Mouse (Mus musculus) liver, embryonic 13.5 days (tissue): ENCODE data around the gene Psme2. TPM values are rescaled to one million over a fixed set of nuclear protein-coding genes. Genes with fewer than 3 reads are reported as not detected.

ENCODE experiments used
- ATAC-seq: fragments of 200-750 bp; cut with Nextera tagmentation; 2 replicates; pipeline ENCODE4 v1.8.0; 2017; ENCODE audit warnings: low read depth, mild to moderate bottlenecking, moderate number of reproducible peaks, moderate library complexity
- DNase-seq: peaks from one replicate; pipeline ENCODE4 v3.0.0; 2022
- H3K27ac ChIP-seq: fragments of 300-500 bp; sonication (generic); 2 replicates; pipeline ENCODE4 v1.5.1; 2015; ENCODE audit warnings: moderate library complexity, mild to moderate bottlenecking, inconsistent platforms
- H3K27me3 ChIP-seq: fragments of 300-500 bp; sonication (generic); 2 replicates; pipeline ENCODE4 v1.6.1; 2015; ENCODE audit warnings: mild to moderate bottlenecking, inconsistent platforms
- H3K36me3 ChIP-seq: fragments of 300-500 bp; sonication (generic); 2 replicates; pipeline ENCODE4 v1.6.1; 2015; ENCODE audit warnings: mild to moderate bottlenecking, inconsistent platforms
- H3K4me1 ChIP-seq: fragments of 300-500 bp; sonication (generic); replicated peaks from 2 replicates; pipeline ENCODE4 v1.6.1; 2015; ENCODE audit warnings: inconsistent platforms
- H3K4me2 ChIP-seq: fragments of 300-500 bp; sonication (generic); 2 replicates; pipeline ENCODE4 v1.6.1; 2015; ENCODE audit warnings: inconsistent platforms, mild to moderate bottlenecking, moderate library complexity
- H3K4me3 ChIP-seq: fragments of 300-500 bp; sonication (generic); replicated peaks from 2 replicates; pipeline ENCODE4 v1.5.1; 2015; ENCODE audit warnings: mild to moderate bottlenecking, inconsistent platforms
- H3K9ac ChIP-seq: fragments of 300-500 bp; sonication (generic); 2 replicates; pipeline ENCODE4 v1.6.1; 2015; ENCODE audit warnings: mild to moderate bottlenecking, inconsistent platforms
- H3K9me3 ChIP-seq: fragments of 300-500 bp; sonication (generic); replicated peaks from 2 replicates; pipeline ENCODE4 v1.6.1; 2016; ENCODE audit warnings: inconsistent platforms
- WGBS: fragments of 180-500 bp; shearing (Covaris S2); methylation state at CpG from one replicate; pipeline ENCODE4 v1.1.7; 2015; ENCODE audit not compliant: insufficient replicate concordance; 5-methylcytosine and 5-hydroxymethylcytosine counted together
- polyA plus RNA-seq: library from polyadenylated mRNA; unstranded; fragments of >200 nt; fragmentation: Nextera tagmentation; extraction: Ambion mirVana; gene quantifications from 2 replicates; pipeline ENCODE4 v1.2.1, GENCODE M21; 2015

Psme2 gene
- polyA plus RNA-seq, 1 experiment from 2014 or later = 202 TPM

- 12% methylated on average over 6 of the region's 6 CpGs for WGBS
- DNase-seq = peak; percentile 34
- Histone ChIP-seq H3K4me3 (peak overlapping the region; percentile 83), H3K4me1 (peaks cover 55% of the 10 kb centered on the region), H3K27me3 (no peaks in the 10 kb centered on the region), H3K36me3 (peaks cover 31% of the 10 kb centered on the region), H3K27ac (peak overlapping the region; percentile 90), H3K4me2 (peak overlapping the region; percentile 92), H3K9ac (peak overlapping the region; percentile 92), H3K9me3 (no peaks in the 10 kb centered on the region)
- ATAC-seq = peak; percentile 54
These were observed 12.1 kb downstream of the Psme2 start for GRCm38 (mm10) chr14:55578668-55579269.

- WGBS = 1% methylated on average over 32 of the region's 32 CpGs
- H3K4me1 ChIP-seq = peaks cover 48% of the 10 kb centered on the region
- peak within 1 kb of the TSS; percentile 92 for H3K4me2 ChIP-seq
- peak within 1 kb of the TSS; percentile 83 for H3K4me3 ChIP-seq
- H3K9ac ChIP-seq = peak within 1 kb of the TSS; percentile 92
- no peaks in the 10 kb centered on the region for H3K27me3 ChIP-seq
- no peaks in the 10 kb centered on the region for H3K9me3 ChIP-seq
- H3K27ac ChIP-seq = peak within 1 kb of the TSS; percentile 90
- ATAC-seq = peak; percentile 80
- peak; percentile 67 for DNase-seq
- peaks cover 26% of the 10 kb centered on the region for H3K36me3 ChIP-seq
These were observed 12.8 kb downstream of the Psme2 start, which contains the start of gene Psme1 for GRCm38 (mm10) chr14:55577871-55578667. Gene Psme1, plus strand, starts transcription at chr14:55578123.

GRCm38 (mm10) chr14:55576376-55576775, 14.5 kb downstream of the Psme2 start:
- Histone ChIP-seq H3K36me3 (peaks cover 20% of the 10 kb centered on the region), H3K27me3 (no peaks in the 10 kb centered on the region), H3K4me1 (peaks cover 51% of the 10 kb centered on the region), H3K27ac (no peak overlapping the region), H3K4me2 (no peak overlapping the region), H3K4me3 (no peak overlapping the region), H3K9me3 (no peaks in the 10 kb centered on the region), H3K9ac (no peak overlapping the region)
- ATAC-seq = no peak
- WGBS = 78% methylated on average over 16 of the region's 16 CpGs
- DNase-seq = no peak

- Histone ChIP-seq H3K9me3 (no peaks in the 10 kb centered on the region), H3K27ac (no peak overlapping the region), H3K36me3 (peaks cover 16% of the 10 kb centered on the region), H3K4me2 (no peak overlapping the region), H3K9ac (peak overlapping the region; percentile 4; the same call in 1 of the 2 replicates), H3K27me3 (no peaks in the 10 kb centered on the region), H3K4me1 (peaks cover 57% of the 10 kb centered on the region), H3K4me3 (no peak overlapping the region)
- DNase-seq (no peak), ATAC-seq (no peak)
- 64% methylated on average over 13 of the region's 13 CpGs for WGBS
These were observed 15.2 kb downstream of the Psme2 start for GRCm38 (mm10) chr14:55575711-55576110.

GRCm38 (mm10) chr14:55575302-55575701, 15.6 kb downstream of the Psme2 start, which contains the start of gene Fitm1:
Gene Fitm1, plus strand, starts transcription at chr14:55575617.
- H3K4me2 ChIP-seq = no peak within 1 kb of the TSS
- H3K4me3 ChIP-seq = no peak within 1 kb of the TSS
- H3K9me3 ChIP-seq = no peaks in the 10 kb centered on the region
- peaks cover 59% of the 10 kb centered on the region for H3K4me1 ChIP-seq
- H3K9ac ChIP-seq = peak within 1 kb of the TSS; percentile 4; the same call in 1 of the 2 replicates
- no peak for DNase-seq
- no peak within 1 kb of the TSS for H3K27ac ChIP-seq
- peaks cover 15% of the 10 kb centered on the region for H3K36me3 ChIP-seq
- 61% methylated on average over 8 of the region's 8 CpGs for WGBS
- H3K27me3 ChIP-seq = no peaks in the 10 kb centered on the region
- ATAC-seq = no peak

- H3K4me2 ChIP-seq = no peak overlapping the region
- peak overlapping the region; percentile 53; the same call in 1 of the 2 replicates for H3K27ac ChIP-seq
- no peaks in the 10 kb centered on the region for H3K9me3 ChIP-seq
- peaks cover 41% of the 10 kb centered on the region for H3K36me3 ChIP-seq
- H3K4me1 ChIP-seq = peaks cover 31% of the 10 kb centered on the region
- ATAC-seq (no peak), DNase-seq (no peak)
- no peaks in the 10 kb centered on the region for H3K27me3 ChIP-seq
- no peak overlapping the region for H3K9ac ChIP-seq
- no peak overlapping the region for H3K4me3 ChIP-seq
These were observed 19.2 kb downstream of the Psme2 start for GRCm38 (mm10) chr14:55571760-55572159.

GRCm38 (mm10) chr14:55570588-55570987, 20.3 kb downstream of the Psme2 start:
- 58% methylated on average over 2 of the region's 2 CpGs for WGBS
- Histone ChIP-seq H3K4me3 (no peak overlapping the region), H3K9ac (no peak overlapping the region), H3K4me2 (no peak overlapping the region), H3K4me1 (peaks cover 24% of the 10 kb centered on the region), H3K27me3 (no peaks in the 10 kb centered on the region), H3K36me3 (peaks cover 53% of the 10 kb centered on the region), H3K27ac (no peak overlapping the region; the same call in 1 of the 2 replicates), H3K9me3 (no peaks in the 10 kb centered on the region)
- DNase-seq = no peak
- no peak for ATAC-seq

GRCm38 (mm10) chr14:55567496-55567895, 23.4 kb downstream of the Psme2 start:
- H3K27me3 ChIP-seq = no peaks in the 10 kb centered on the region
- ATAC-seq = no peak
- H3K27ac ChIP-seq = no peak overlapping the region
- H3K36me3 ChIP-seq = peaks cover 84% of the 10 kb centered on the region
- WGBS = 80% methylated on average over 3 of the region's 3 CpGs
- no peak for DNase-seq
- no peak overlapping the region for H3K4me2 ChIP-seq
- H3K9ac ChIP-seq = no peak overlapping the region
- peaks cover 22% of the 10 kb centered on the region for H3K4me1 ChIP-seq
- no peak overlapping the region for H3K4me3 ChIP-seq
- no peaks in the 10 kb centered on the region for H3K9me3 ChIP-seq

GRCm38 (mm10) chr14:55565748-55566147, 25.2 kb downstream of the Psme2 start:
- Histone ChIP-seq H3K27me3 (no peaks in the 10 kb centered on the region), H3K4me2 (no peak overlapping the region), H3K4me3 (no peak overlapping the region), H3K36me3 (peaks cover 88% of the 10 kb centered on the region), H3K27ac (no peak overlapping the region), H3K9ac (no peak overlapping the region), H3K9me3 (no peaks in the 10 kb centered on the region), H3K4me1 (peaks cover 23% of the 10 kb centered on the region)
- DNase-seq = no peak
- whole genome bisulfite sequencing = 78% methylated on average over 3 of the region's 3 CpGs
- no peak for ATAC-seq

- Histone ChIP-seq H3K27ac (no peak overlapping the region), H3K36me3 (peaks cover 63% of the 10 kb centered on the region), H3K27me3 (no peaks in the 10 kb centered on the region), H3K4me3 (no peak overlapping the region), H3K9me3 (no peaks in the 10 kb centered on the region), H3K4me1 (peaks cover 29% of the 10 kb centered on the region), H3K4me2 (no peak overlapping the region), H3K9ac (no peak overlapping the region)
- DNase-seq (no peak), ATAC-seq (no peak)
- 82% methylated on average over 11 of the region's 11 CpGs for WGBS
These were observed 27.7 kb downstream of the Psme2 start for GRCm38 (mm10) chr14:55563249-55563648.

GRCm38 (mm10) chr14:55561860-55562259, 29.1 kb downstream of the Psme2 start:
- H3K4me3 ChIP-seq = peak overlapping the region; percentile 78
- H3K9ac ChIP-seq = peak overlapping the region; percentile 67; the same call in 1 of the 2 replicates
- H3K27ac ChIP-seq = peak overlapping the region; percentile 99
- DNase-seq (no peak), ATAC-seq (no peak)
- peaks cover 43% of the 10 kb centered on the region for H3K4me1 ChIP-seq
- no peaks in the 10 kb centered on the region for H3K9me3 ChIP-seq
- H3K36me3 ChIP-seq = peaks cover 50% of the 10 kb centered on the region
- no peaks in the 10 kb centered on the region for H3K27me3 ChIP-seq
- peak overlapping the region; percentile 89 for H3K4me2 ChIP-seq
- WGBS = 81% methylated on average over 10 of the region's 10 CpGs
